Mouse (Mus musculus) CH12.LX (cell line): ENCODE data around the gene Acad12.

Experiments
- CTCF ChIP-seq, 2 experiments: IDR thresholded peaks in 1 of 2; conservative IDR thresholded peaks in 1 of 2; 2 replicates each; pipeline ENCODE4 v1.5.1; 2011 to 2012; ENCODE audit warnings: low read depth in 2 of 2, low read length in 2 of 2, improper control_type of control experiment in 1 of 2, inconsistent platforms in 1 of 2, mild to moderate bottlenecking in 1 of 2, moderate library complexity in 1 of 2
- E2F4 ChIP-seq: IDR thresholded peaks from 2 replicates; pipeline ENCODE4 v1.6.1; 2011; ENCODE audit warnings: low read depth, low read length, improper control_type of control experiment; ENCODE audit not compliant: insufficient replicate concordance
- GABPA ChIP-seq: IDR thresholded peaks from 2 replicates; pipeline ENCODE4 v1.6.1; 2012; ENCODE audit warnings: low read depth, low read length, improper control_type of control experiment, inconsistent platforms; ENCODE audit not compliant: insufficient replicate concordance
- MAFK ChIP-seq: IDR thresholded peaks from 2 replicates; pipeline ENCODE4 v1.6.1; 2011; ENCODE audit warnings: low read length, improper control_type of control experiment; ENCODE audit not compliant: insufficient replicate concordance
- MAX ChIP-seq: IDR thresholded peaks from 2 replicates; pipeline ENCODE4 v1.6.1; 2011; ENCODE audit warnings: low read length, improper control_type of control experiment
- MXI1 ChIP-seq: IDR thresholded peaks from 2 replicates; pipeline ENCODE4 v1.6.1; 2011; ENCODE audit warnings: mild to moderate bottlenecking, low read depth, low read length, improper control_type of control experiment
- POLR2A ChIP-seq: IDR thresholded peaks from 2 replicates; pipeline ENCODE4 v1.6.1; 2011; ENCODE audit warnings: low read depth, mild to moderate bottlenecking, improper control_type of control experiment, low read length
- POLR2AphosphoS2 ChIP-seq: IDR thresholded peaks from 2 replicates; pipeline ENCODE4 v1.6.1; 2011; ENCODE audit warnings: low read depth, low read length, improper control_type of control experiment
- RAD21 ChIP-seq: IDR thresholded peaks from 2 replicates; pipeline ENCODE4 v1.6.1; 2011; ENCODE audit warnings: low read depth, mild to moderate bottlenecking, low read length, improper control_type of control experiment, moderate library complexity
- ZC3H11A ChIP-seq: IDR thresholded peaks from 2 replicates; pipeline ENCODE4 v1.6.1; 2012; ENCODE audit warnings: low read depth, mild to moderate bottlenecking, inconsistent platforms, low read length, improper control_type of control experiment

- TF ChIP-seq MAX (no peak), CTCF (conservative IDR thresholded peaks at IDR 0.05 in 1 of 2, IDR thresholded peaks at IDR 0.05 in 1 of 2; ENCODE audit: low read depth in 2 of 2, low read length in 2 of 2) (peak; percentile 79 to 96), RAD21 (peak; percentile 37), GABPA (no peak), MAFK (no peak), POLR2A (no peak), ZC3H11A (no peak), E2F4 (no peak), MXI1 (no peak), POLR2AphosphoS2 (no peak)
These were observed 9.1 kb upstream of the Acad12 start for GRCm38 (mm10) chr5:121627871-121628270.
